Mouse (Mus musculus) cerebellum, postnatal 25 days (tissue): ENCODE results near the gene Stkld1.
A peak's percentile ranks its signal among the peaks of the same experiment; 100 is the strongest.
"Not testable (repeated sequence)": the region's sequence is repeated elsewhere in the genome, so short reads cannot be mapped to it uniquely, and the experiment has no call there.

Experiments
- DNase-seq, 2 experiments: peaks; one replicate each; pipeline ENCODE4 v3.0.0; 2021; ENCODE audit warnings: mixed read lengths in 2 of 2

Gene Stkld1

GRCm38 (mm10) chr2:26933304-26934055 lies at the start of gene Stkld1, which contains the start of gene Surf4:
TSS of gene Stkld1 (plus strand) at chr2:26934047.
TSS of gene Surf4 (minus strand) at chr2:26933928.
- DNase-seq = peak; percentile 94 to 98

GRCm38 (mm10) chr2:26885541-26885940 lies 48.3 kb upstream of the Stkld1 start:
- not testable (repeated sequence) for DNase-seq

- not testable (repeated sequence) for DNase-seq
These were observed 47.7 kb upstream of the Stkld1 start for GRCm38 (mm10) chr2:26886170-26886569.

GRCm38 (mm10) chr2:26895898-26896297 lies 37.9 kb upstream of the Stkld1 start:
- DNase-seq = no peak

- DNase-seq = no peak
These were observed 33.1 kb upstream of the Stkld1 start for GRCm38 (mm10) chr2:26900731-26901130.

GRCm38 (mm10) chr2:26901834-26902400 lies 31.9 kb upstream of the Stkld1 start:
- no peak for DNase-seq

GRCm38 (mm10) chr2:26902467-26903220 lies 31.2 kb upstream of the Stkld1 start, which contains the start of gene Surf6:
TSS of gene Surf6 (minus strand) at chr2:26902879.
- peak; percentile 95 to 96 for DNase-seq

- no peak for DNase-seq
These were observed 30.5 kb upstream of the Stkld1 start for GRCm38 (mm10) chr2:26903311-26903710.

GRCm38 (mm10) chr2:26905936-26906335 lies 27.9 kb upstream of the Stkld1 start:
- no peak for DNase-seq

GRCm38 (mm10) chr2:26906431-26906830 lies 27.4 kb upstream of the Stkld1 start:
- DNase-seq = no peak

GRCm38 (mm10) chr2:26907109-26907508 lies 26.7 kb upstream of the Stkld1 start:
- DNase-seq = peak in 1 of 2 experiments; percentile 60

- DNase-seq = no peak
These were observed 25.0 kb upstream of the Stkld1 start for GRCm38 (mm10) chr2:26908710-26909386.

GRCm38 (mm10) chr2:26909387-26909784 lies 24.5 kb upstream of the Stkld1 start:
- DNase-seq = no peak

GRCm38 (mm10) chr2:26910124-26910993 lies 23.5 kb upstream of the Stkld1 start, which contains the start of the genes Med22 and Rpl7a:
TSS of gene Med22 (minus strand) at chr2:26910677.
TSS of gene Rpl7a (plus strand) at chr2:26910764.
- DNase-seq = peak; percentile 100

GRCm38 (mm10) chr2:26910994-26911765 lies 22.7 kb upstream of the Stkld1 start:
- peak in 1 of 2 experiments; percentile 72 for DNase-seq

- DNase-seq = no peak
These were observed 21.5 kb upstream of the Stkld1 start for GRCm38 (mm10) chr2:26912253-26912770.

- DNase-seq = no peak
These were observed 20.3 kb upstream of the Stkld1 start for GRCm38 (mm10) chr2:26913416-26914147.

- DNase-seq = no peak
These were observed 19.5 kb upstream of the Stkld1 start for GRCm38 (mm10) chr2:26914148-26914941.
